Mouse (Mus musculus) left cerebral cortex, adult 2 months (tissue): ENCODE measurements around the gene Prmt7. TPM values are rescaled to one million over a fixed set of nuclear protein-coding genes. Genes with fewer than 3 reads are reported as not detected.

Experiments
- DNase-seq, 2 experiments: peaks; one replicate each; pipeline ENCODE4 v3.0.0; 2021 to 2022; ENCODE audit warnings: low spot score in 2 of 2, mixed read lengths in 1 of 2; ENCODE audit errors: extremely low spot score in 1 of 2
- H3K27ac ChIP-seq: fragments of 200-600 bp; 2 replicates; pipeline ENCODE4 v1.8.1; 2022
- H3K4me3 ChIP-seq: fragments of 200-600 bp; 2 replicates; pipeline ENCODE4 v1.8.1; 2022
- CTCF ChIP-seq: fragments of 200-600 bp; IDR thresholded peaks from 2 replicates; pipeline ENCODE4 v1.8.1; 2022; ENCODE audit warnings: antibody characterized with exemption, mild to moderate bottlenecking, moderate library complexity
- intact Hi-C: fragments of 180-260 bp; cut with DNase I; formaldehyde crosslinking; loops from one replicate; pipeline ENCODE4 v1.15.1; 2025
- total RNA-seq, 2 experiments: library from RNA; stranded (reverse); gene quantifications; 2 replicates each; pipeline ENCODE4 v1.2.3; 2021

Gene Prmt7
- total RNA-seq, 2 experiments from 2014 or later = 36.5 to 39.4 TPM

DNA sequence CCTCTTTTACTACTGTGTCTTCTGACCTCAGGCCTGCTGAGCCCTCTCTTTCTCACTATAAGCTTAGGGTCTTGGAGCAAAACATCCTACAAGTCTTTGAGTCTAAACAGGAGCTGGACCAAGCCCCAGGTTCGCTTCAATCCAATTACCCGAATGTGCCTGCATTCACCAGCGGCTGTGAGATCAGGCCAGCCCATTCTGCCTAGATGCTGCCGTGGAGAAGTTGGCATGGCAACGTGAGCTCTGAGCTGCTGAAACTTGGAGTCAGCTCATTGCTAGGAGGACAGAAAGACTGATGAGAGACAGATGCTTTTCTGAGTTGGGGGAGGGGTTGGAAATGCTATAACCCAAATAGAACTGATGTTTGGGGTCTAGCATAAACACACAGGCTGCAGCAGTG, 60.1 kb downstream of the Prmt7 start:
- H3K4me3 ChIP-seq = no peak overlapping the region
- TF ChIP-seq CTCF = no peak
- intact Hi-C loops = loop anchor here (5.0 kb wide), 1 partner anchor 66 kb away; the partner anchor contains the start of gene Smpd3

DNA sequence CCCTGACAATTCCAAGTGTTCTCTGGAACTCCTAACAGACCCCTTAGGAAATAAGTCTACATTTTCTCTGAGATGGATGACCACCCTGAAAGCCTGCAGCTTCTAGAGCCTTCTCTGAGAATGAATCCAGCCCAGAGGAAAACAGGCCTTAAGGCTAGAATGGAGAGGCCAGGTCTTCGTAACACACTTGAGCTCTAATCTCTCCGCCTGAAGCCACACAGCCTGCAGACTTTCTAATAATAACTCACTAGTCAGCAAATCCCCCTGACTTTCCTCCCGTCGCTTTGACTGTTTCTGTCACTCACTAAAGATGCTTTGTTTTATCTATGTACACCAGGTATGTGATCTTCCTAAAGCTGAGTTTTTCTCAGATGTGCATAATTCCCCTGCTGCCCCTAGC, 60.6 kb downstream of the Prmt7 start:
- Histone ChIP-seq H3K27ac (peak overlapping the region; percentile 88), H3K4me3 (no peak overlapping the region)
- intact Hi-C loops = loop anchor here (5.0 kb wide), 1 partner anchor 66 kb away; the partner anchor contains the start of gene Smpd3
- no peak for TF ChIP-seq CTCF
- DNase-seq = no peak

More for the DNA sequence above, 60.1 kb downstream of the Prmt7 start:
- peak; percentile 63 to 72 for DNase-seq
- peak overlapping the region; percentile 88 for H3K27ac ChIP-seq

DNA sequence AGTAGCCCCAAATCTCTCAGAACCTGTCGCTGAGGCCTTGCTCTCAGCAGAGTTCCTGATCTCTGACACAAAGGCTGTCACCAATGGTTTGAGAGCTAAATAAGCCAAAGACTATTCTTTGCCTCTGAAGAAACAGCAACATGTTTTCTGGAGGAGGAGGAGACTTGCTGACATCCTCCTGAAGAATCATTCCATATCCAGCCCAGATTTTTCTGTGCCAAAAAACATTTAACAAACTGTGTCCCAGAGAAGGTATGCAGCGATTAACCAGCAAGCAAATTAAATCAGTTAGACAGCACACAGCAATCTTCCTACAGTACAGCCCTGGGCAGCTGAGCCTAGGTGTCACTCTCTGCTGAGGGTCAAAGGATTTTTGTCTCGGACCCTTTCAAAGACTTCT, 62.7 kb downstream of the Prmt7 start:
- no peak for TF ChIP-seq CTCF
- DNase-seq = no peak
- H3K4me3 ChIP-seq = no peak overlapping the region
- peak overlapping the region; percentile 88 for H3K27ac ChIP-seq
- intact Hi-C loops = loop anchor here (5.0 kb wide), 1 partner anchor 64 kb away; the partner anchor contains the start of gene Smpd3

DNA sequence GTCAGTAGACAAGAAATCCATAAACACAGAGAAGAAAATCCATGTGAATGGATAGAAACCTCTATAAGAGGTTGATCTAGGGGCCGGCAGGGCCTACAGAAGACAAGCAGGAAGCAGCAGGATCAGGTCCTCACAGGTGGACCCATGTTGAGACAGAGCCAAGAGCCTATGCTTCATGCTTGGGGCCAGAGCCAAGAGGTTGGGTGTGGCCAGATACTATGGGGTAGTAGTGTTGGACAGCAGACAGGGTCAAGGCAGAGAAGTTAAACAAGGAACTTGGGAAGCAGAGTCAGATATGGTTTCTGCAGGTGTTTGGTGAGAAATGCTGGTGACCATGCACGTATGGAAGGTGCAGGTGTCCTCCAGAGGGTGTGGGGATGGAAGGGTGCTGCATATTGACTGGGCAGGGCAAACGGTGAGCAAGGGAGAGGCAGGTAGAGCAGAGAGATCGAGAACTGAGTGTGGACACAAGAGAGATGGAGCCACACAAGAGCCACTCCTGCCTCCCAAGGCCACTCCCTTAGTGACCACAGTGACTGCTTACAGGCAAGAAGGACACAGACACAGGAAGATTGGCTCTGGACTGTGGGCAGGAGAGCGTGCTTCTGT, 66.1 kb downstream of the Prmt7 start:
- H3K27ac ChIP-seq = no peak overlapping the region
- no peak for TF ChIP-seq CTCF
- H3K4me3 ChIP-seq = no peak overlapping the region
- intact Hi-C loops = no loop called here
- no peak for DNase-seq

DNA sequence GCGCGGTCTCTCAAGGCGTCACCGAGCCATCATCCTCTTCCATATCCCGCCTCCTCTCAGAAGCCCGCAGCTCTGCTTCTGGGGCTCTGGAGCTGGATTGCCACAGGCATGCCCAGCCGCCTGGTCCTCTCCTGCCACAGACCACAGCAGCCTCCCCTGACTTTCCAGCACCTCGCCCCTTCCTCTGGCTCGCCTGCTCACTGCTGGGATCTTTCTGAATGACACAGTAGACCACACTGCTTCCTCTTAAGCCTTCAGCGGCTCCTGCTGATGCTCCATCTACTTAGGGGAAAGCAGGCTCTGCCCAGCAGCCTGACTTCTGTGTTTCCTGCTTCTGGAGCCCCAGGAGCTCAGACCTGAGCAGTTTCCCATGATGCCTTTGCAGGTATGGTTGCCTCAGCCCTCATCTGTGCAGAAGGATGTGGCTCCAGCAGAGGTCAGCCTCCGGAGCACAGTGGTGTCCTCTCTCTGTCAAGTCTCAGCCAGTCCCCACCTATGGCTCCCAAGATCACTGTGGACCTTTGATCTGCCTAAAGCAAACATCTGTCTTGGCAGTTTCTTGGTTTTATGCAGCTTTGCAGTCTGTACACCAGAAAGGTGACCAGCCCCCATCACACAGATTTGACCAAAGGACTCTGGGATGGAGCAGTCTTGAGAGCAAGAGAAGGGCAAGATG, 67.8 kb downstream of the Prmt7 start:
- no peak for TF ChIP-seq CTCF

DNA sequence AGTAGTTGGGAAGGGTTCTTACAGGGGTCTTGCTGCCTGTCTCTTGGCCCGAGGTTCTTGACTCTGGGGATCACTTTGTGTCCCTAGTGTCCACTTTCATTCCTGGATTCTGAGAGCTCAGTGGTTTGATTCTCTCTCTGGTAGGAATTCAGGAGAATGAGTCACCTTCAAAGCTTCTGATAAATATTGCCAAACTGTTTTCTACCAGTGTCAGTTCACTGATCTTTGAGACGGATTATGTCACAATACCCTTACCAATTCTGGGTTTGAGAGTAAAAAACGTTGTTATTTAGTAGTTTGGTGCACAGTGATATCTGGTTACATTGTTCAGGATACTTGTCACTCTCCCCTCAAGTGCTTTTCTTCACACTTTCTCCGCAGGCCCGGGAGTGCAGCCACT, 69.4 kb downstream of the Prmt7 start:
- Histone ChIP-seq H3K27ac (no peak overlapping the region), H3K4me3 (no peak overlapping the region)
- TF ChIP-seq CTCF = no peak
- no peak for DNase-seq
- intact Hi-C loops = no loop called here

More for the DNA sequence above, 67.8 kb downstream of the Prmt7 start:
- Histone ChIP-seq H3K4me3 (no peak overlapping the region), H3K27ac (no peak overlapping the region)
- intact Hi-C loops = no loop called here
- no peak for DNase-seq

DNA sequence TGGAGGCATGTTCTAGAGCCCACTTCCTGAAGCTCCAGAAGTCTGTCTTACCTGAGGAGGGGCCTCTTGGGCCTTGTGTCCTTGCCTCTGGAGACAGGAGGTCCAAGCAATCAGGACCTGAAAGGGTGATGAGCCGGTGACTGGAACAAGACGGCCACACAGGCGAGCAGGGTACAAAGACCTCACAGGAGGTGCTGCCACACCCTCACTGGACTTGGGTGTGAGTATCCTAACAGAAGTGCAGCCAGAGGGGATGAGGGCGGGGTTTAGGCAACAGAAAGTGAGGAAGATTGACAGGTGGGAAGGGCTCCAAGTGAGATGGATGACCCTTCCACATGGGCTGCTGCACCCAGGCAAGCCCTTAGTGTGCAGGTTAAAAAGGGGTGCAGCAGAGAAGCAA, 70.1 kb downstream of the Prmt7 start:
- Histone ChIP-seq H3K27ac (no peak overlapping the region), H3K4me3 (no peak overlapping the region)
- no peak for DNase-seq
- TF ChIP-seq CTCF = no peak
- intact Hi-C loops = no loop called here

DNA sequence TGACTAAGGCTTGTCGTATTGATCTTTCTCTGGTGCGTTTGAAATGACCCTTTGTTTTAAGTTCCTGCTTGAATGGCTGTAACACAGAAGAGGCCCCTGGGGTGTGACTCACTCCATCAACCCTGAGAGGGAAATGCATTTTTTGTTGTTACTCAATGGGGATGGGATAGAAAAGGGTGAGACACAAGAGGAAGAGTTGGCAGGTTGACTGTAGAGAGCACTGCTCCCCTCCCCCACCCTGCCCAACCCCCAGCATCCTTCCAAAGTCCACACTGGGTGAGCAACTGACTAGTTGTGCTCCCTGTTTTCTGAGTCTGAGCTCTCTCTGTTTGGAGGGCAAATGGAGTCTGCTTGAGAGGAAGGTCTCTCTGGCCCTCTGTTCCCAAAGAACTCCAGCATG, 76.7 kb downstream of the Prmt7 start:
- no peak for DNase-seq
- no peak overlapping the region for H3K4me3 ChIP-seq
- intact Hi-C loops = no loop called here
- TF ChIP-seq CTCF = no peak
- H3K27ac ChIP-seq = no peak overlapping the region

DNA sequence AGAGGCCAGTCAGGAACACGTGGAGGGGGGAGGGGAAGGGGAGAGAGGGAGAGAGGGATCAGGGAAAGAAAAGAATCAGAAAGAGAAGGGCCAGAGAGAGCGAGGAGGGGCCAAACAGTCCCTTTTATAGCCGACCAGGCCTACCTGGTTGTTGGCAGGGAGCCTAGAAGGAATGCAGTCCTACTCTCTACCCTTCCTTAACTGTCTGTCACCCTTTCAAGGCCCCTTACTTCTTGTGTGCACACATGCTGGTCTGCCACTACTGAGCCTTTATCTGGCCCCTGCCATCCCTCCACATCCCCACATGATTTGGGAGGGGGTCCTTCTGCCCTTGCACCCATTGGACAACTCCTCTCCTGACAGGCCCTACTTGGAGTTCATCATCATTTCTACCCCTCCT, 78.0 kb downstream of the Prmt7 start:
- intact Hi-C loops = no loop called here
- DNase-seq = no peak

DNA sequence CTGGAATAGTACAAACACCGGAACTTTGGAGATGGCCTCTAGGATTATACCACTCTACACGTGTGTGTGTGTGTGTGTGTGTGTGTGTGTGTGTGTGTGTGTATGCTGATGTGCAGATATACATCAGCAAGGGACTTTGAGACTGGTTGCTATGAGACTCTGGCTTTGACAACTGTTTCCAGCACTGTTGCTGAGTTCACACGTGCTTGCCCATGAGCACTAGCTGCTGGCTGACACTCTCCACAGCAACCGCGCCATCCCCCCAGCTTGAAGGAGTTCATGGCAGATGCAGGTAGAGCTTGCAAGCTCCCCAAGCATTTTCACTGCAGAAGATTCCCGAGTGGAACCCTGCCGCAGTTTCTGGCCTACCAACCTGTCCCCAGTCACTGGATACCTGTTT, 78.7 kb downstream of the Prmt7 start:
- Histone ChIP-seq H3K4me3 (no peak overlapping the region), H3K27ac (no peak overlapping the region)
- intact Hi-C loops = no loop called here
- DNase-seq = no peak
- no peak for TF ChIP-seq CTCF

More for the DNA sequence above, 78.0 kb downstream of the Prmt7 start:
- no peak for TF ChIP-seq CTCF
- Histone ChIP-seq H3K27ac (no peak overlapping the region), H3K4me3 (no peak overlapping the region)

DNA sequence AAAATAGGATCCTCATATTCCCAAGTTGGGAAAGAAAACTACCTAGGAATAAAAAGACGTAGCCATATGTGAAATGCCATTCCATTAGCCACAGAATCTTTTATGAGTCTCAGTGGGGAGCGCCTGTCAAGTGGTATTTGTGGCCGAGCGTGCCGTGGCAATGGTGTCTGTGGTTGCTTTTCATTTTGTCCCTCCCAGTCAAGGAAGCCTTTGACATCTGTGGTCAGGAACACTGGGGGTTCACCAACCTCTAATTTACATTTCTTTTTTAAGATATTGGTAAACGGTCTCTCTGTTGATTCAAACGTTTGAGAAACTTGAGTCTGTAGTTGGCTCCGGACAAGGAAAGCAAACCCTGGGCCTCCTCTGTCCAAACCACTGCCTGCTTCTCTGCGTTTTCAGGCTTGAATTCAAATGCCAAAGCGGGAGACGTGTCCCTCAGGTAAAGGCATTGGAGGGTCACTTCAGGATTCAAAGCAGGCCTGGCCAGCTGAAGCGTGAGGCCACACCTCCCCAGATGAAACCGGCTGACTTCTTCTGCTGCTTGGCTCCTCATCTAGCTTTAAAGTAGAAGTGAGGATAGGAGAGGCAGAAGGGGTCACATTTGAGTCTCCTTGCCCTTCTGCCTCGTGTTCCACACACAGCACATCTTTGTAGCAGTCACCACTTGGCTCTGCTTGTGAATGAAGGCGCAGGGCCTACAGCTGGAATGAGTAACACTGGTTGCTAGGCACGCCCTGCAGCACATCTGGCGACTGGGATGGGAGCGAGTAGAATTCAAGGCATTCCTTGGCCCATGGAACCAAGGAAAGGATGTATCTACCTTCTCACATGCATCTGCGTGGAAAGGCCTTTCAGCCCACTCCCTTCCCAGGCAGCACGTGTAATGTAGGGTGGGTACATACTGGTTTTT, 82.0 kb downstream of the Prmt7 start:
- TF ChIP-seq CTCF = no peak
- 0 out of 2 replicates have a peak overlapping the region, but pooled peaks have one; percentile 28 for H3K27ac ChIP-seq
- intact Hi-C loops = no loop called here
- DNase-seq = no peak
- H3K4me3 ChIP-seq = no peak overlapping the region

DNA sequence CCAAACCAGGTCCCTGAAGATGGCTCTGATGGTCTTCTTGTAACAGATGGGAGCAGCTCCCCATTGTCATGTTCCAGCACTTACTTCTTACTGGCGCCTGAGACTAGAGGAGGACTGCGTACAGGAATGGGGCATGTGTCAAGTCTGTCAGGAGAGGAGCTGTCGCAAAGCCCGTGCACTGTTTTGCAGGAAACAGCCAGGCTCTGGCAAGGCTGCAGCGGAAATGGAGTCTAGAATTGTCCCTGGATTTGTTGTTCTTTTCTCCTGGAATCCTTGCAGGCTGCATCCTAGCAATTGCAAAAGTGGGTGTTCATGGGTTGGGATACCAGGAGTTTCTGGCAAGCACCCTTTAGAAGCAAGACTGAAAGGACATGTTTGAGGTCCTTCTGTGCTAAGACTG, 87.5 kb downstream of the Prmt7 start:
- H3K4me3 ChIP-seq = no peak overlapping the region
- DNase-seq = no peak
- intact Hi-C loops = no loop called here
- no peak for TF ChIP-seq CTCF
- peak overlapping the region; percentile 19; the same call in 1 of the 2 replicates for H3K27ac ChIP-seq
